Mouse (Mus musculus): ENCODE results near the gene Rab6b. TPM values are rescaled to one million over a fixed set of nuclear protein-coding genes. Genes with fewer than 3 reads are reported as not detected.

Gene Rab6b
- polyA plus RNA-seq (2014; fragmentation: Nextera tagmentation; extraction: Ambion mirVana) = 92.1 and 95.2 TPM in 2 replicates

DNA sequence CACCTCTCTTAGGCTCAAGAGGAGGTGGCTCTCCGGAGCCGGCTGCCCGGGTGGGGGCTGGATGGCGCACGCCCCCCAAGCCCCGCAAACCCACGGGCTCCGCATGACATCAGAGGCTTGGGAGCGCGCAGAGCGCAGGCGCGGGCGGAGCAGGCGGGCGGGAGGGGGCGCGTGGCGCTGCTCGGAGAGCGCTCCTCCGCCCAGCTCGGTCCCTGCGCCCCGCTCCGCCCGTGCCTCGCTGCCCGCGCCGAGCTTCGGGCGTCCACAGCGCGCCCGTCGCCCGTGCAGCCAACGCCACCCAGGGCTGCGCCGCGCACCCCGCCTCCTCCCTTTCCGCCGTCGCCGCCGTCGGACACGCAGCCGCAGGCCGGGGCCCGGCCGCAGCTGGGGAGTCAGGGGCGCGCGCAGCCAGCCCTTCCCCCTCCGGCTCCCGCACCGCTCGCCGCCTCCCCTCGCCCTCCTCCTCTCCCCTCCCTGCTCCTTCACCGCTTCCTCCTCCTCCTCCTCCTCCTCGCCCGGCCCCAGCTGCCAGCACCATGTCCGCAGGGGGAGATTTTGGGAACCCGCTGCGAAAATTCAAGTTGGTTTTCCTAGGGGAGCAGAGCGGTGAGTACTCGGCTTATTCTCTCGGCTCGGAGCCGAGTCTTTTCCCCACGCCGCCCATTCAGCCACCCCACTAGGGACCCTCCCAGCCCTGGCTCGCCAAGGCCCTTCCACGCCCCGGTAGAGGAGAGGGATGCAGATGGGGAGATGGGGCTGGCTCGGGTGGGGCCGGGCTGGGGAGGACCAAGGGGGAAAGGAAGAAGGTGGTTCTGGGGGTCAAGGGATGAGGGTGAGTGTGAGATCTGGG lies at the start of gene Rab6b:
Gene Rab6b (plus strand): TSS at position 167 of the 850 bp plus-strand sequence.
- peak within 1 kb of the TSS; percentile 90 for H3K9ac ChIP-seq (replicated peaks; ENCODE audit: low read depth, low read length)
- H3K4me2 ChIP-seq (ENCODE audit: low read depth, low read length) = peak within 1 kb of the TSS; percentile 92
- H3K4me1 ChIP-seq (ENCODE audit: control insufficient read depth, insufficient read depth, low read length) = peaks cover 28% of the 10 kb centered on the region
- ATAC-seq (ENCODE audit: low read depth) = peak; percentile 78
- no peaks in the 10 kb centered on the region for H3K27me3 ChIP-seq (ENCODE audit: control insufficient read depth, insufficient read depth, low read length)
- peak within 1 kb of the TSS; percentile 68 for H3K4me3 ChIP-seq (ENCODE audit: low read depth, low read length)
- H3K36me3 ChIP-seq (ENCODE audit: control insufficient read depth, insufficient read depth, low read length) = no peaks in the 10 kb centered on the region
- H3K9me3 ChIP-seq (ENCODE audit: control insufficient read depth, low read length) = no peaks in the 10 kb centered on the region
- under 1% methylated on average over 30 of the region's 81 CpGs for WGBS
- peak within 1 kb of the TSS; percentile 93 for H3K27ac ChIP-seq (ENCODE audit: low read depth, low read length)

DNA sequence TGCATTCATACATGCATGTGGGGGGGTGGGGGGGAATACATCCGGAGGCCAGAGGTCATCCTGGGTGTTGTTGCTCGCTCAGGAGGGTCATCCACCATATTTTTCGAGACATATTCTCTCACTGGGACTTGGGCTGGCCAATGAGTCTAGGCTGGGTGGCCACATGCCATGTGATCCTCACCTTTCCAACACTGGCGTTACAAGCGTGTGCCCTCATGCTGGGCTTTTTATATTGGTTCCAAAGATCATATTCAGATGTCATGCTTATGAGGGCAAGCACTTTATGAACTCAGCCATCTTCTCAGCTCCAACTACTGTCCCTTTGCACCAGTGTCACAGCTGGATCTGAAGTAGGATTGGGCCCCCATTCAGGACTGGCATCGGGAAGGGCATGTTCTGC lies 48.0 kb upstream of the Rab6b start:
- WGBS = 88% methylated on average over 6 of the region's 6 CpGs
- no peaks in the 10 kb centered on the region for H3K9me3 ChIP-seq (ENCODE audit: control insufficient read depth, low read length)
- H3K27me3 ChIP-seq (ENCODE audit: control insufficient read depth, insufficient read depth, low read length) = no peaks in the 10 kb centered on the region
- H3K4me1 ChIP-seq (ENCODE audit: control insufficient read depth, insufficient read depth, low read length) = no peaks in the 10 kb centered on the region
- no peak overlapping the region for H3K4me2 ChIP-seq (ENCODE audit: low read depth, low read length)
- H3K4me3 ChIP-seq (ENCODE audit: low read depth, low read length) = no peak overlapping the region
- no peaks in the 10 kb centered on the region for H3K36me3 ChIP-seq (ENCODE audit: control insufficient read depth, insufficient read depth, low read length)
- H3K9ac ChIP-seq (replicated peaks; ENCODE audit: low read depth, low read length) = no peak overlapping the region
- no peak overlapping the region for H3K27ac ChIP-seq (ENCODE audit: low read depth, low read length)
- ATAC-seq (ENCODE audit: low read depth) = no peak

DNA sequence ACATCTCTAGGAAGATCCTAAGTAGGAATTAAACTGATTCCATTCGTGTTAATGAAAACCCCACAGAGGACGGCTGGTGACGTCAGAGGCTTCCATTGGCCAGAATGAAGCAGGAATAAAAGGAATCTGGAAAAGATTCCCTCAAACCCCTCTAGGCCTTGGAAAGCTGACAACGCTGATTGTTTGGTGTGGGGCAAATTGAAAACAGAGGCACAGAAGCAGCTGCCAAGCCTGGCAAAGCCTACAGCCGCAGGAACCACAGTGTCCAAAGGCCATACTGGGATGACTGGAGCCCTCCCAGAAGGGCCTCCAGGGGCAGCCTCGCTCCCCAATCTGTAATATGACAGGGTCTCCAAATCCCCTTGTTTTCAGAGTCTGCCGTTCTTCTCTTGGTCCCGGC lies 44.7 kb upstream of the Rab6b start:
- Histone ChIP-seq H3K27ac (ENCODE audit: low read depth, low read length) (no peak overlapping the region), H3K36me3 (ENCODE audit: control insufficient read depth, insufficient read depth, low read length) (no peaks in the 10 kb centered on the region), H3K4me1 (ENCODE audit: control insufficient read depth, insufficient read depth, low read length) (no peaks in the 10 kb centered on the region), H3K9me3 (ENCODE audit: control insufficient read depth, low read length) (no peaks in the 10 kb centered on the region), H3K4me3 (ENCODE audit: low read depth, low read length) (no peak overlapping the region), H3K9ac (replicated peaks; ENCODE audit: low read depth, low read length) (no peak overlapping the region), H3K27me3 (ENCODE audit: control insufficient read depth, insufficient read depth, low read length) (no peaks in the 10 kb centered on the region), H3K4me2 (ENCODE audit: low read depth, low read length) (no peak overlapping the region)
- no peak for ATAC-seq (ENCODE audit: low read depth)
- 82% methylated on average over 8 of the region's 8 CpGs for whole genome bisulfite sequencing

DNA sequence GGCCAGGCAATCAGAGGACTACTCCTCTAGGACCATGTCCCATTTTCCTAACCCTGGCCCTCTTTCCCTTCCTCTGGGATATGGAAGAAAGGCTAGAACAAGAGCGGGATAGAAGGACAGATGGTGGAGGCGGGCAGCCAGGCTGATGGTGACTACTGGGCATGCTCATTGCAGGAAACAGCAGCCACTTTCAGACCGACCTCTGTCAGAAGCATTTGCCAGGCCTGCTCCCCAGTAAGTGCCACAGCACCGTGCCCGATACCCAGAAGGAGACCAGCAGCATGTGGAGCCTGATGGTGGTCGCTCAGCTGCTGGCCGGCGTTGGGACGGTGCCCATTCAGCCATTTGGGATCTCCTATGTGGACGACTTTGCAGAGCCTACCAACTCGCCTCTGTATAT lies 43.9 kb upstream of the Rab6b start:
- no peak overlapping the region for H3K9ac ChIP-seq (replicated peaks; ENCODE audit: low read depth, low read length)
- 85% methylated on average over 11 of the region's 11 CpGs for WGBS
- no peaks in the 10 kb centered on the region for H3K9me3 ChIP-seq (ENCODE audit: control insufficient read depth, low read length)
- no peak for ATAC-seq (ENCODE audit: low read depth)
- no peak overlapping the region for H3K27ac ChIP-seq (ENCODE audit: low read depth, low read length)
- no peak overlapping the region for H3K4me3 ChIP-seq (ENCODE audit: low read depth, low read length)
- H3K36me3 ChIP-seq (ENCODE audit: control insufficient read depth, insufficient read depth, low read length) = no peaks in the 10 kb centered on the region
- H3K4me1 ChIP-seq (ENCODE audit: control insufficient read depth, insufficient read depth, low read length) = no peaks in the 10 kb centered on the region
- no peak overlapping the region for H3K4me2 ChIP-seq (ENCODE audit: low read depth, low read length)
- no peaks in the 10 kb centered on the region for H3K27me3 ChIP-seq (ENCODE audit: control insufficient read depth, insufficient read depth, low read length)

DNA sequence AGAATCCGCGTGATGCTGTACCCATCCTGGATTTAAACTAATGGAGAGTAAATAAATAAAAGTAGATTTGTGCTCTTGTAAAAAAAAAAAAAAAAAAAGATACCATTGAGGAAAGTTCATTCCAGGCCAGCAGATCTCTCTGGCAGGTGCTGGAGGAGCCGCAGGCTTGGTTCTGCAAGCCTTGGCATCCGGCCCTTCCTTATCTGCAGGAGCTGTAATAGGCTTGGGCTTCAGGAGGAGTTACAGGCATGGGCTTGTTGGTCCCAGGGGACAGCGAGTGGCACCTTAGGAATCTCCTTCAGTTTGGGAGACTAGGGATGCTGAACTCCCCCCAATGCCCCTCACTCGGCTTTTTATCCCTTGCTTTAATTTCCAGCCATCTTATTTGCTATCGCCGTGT lies 42.8 kb upstream of the Rab6b start:
- H3K9me3 ChIP-seq (ENCODE audit: control insufficient read depth, low read length) = no peaks in the 10 kb centered on the region
- no peaks in the 10 kb centered on the region for H3K4me1 ChIP-seq (ENCODE audit: control insufficient read depth, insufficient read depth, low read length)
- WGBS = 95% methylated on average over 8 of the region's 8 CpGs
- no peak overlapping the region for H3K9ac ChIP-seq (replicated peaks; ENCODE audit: low read depth, low read length)
- no peaks in the 10 kb centered on the region for H3K27me3 ChIP-seq (ENCODE audit: control insufficient read depth, insufficient read depth, low read length)
- no peak overlapping the region for H3K4me2 ChIP-seq (ENCODE audit: low read depth, low read length)
- no peaks in the 10 kb centered on the region for H3K36me3 ChIP-seq (ENCODE audit: control insufficient read depth, insufficient read depth, low read length)
- no peak overlapping the region for H3K4me3 ChIP-seq (ENCODE audit: low read depth, low read length)
- ATAC-seq (ENCODE audit: low read depth) = no peak
- H3K27ac ChIP-seq (ENCODE audit: low read depth, low read length) = no peak overlapping the region

DNA sequence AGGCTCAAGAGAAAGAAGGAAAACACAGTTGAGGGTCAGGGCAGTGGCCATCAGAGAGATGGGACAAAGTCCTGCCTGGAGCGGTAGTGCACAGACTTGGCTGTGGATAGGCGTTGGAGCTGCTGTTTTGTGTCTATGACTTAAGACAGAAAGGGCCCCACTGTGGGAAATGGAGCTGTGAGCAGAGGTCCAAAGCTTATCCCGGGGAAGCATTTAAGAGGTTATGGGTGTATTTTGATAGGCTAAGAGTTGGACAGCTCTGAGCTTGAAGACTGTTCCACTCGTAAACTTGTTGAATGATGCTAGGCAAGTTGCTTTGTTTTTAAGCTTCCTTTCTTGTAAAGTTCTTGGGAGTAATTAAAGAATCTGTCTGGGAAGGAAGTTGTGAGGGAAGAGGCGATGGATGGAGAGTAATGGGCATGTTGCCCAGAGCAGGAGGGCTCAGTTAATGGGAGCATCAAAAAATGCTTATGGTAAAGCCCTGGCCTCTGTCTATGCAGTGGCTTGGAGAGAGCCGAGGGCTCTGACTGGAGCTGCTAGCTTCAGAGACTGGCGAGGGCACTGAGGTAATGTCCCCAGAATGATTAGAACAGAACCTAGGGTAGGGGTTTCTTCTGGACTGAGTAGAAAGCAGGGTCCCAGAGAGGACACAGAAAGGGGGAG lies 39.9 kb upstream of the Rab6b start:
- H3K36me3 ChIP-seq (ENCODE audit: control insufficient read depth, insufficient read depth, low read length) = no peaks in the 10 kb centered on the region
- H3K4me2 ChIP-seq (ENCODE audit: low read depth, low read length) = no peak overlapping the region
- no peaks in the 10 kb centered on the region for H3K4me1 ChIP-seq (ENCODE audit: control insufficient read depth, insufficient read depth, low read length)
- 76% methylated on average over 7 of the region's 7 CpGs for WGBS
- no peak overlapping the region for H3K9ac ChIP-seq (replicated peaks; ENCODE audit: low read depth, low read length)
- H3K27ac ChIP-seq (ENCODE audit: low read depth, low read length) = no peak overlapping the region
- H3K9me3 ChIP-seq (ENCODE audit: control insufficient read depth, low read length) = no peaks in the 10 kb centered on the region
- H3K4me3 ChIP-seq (ENCODE audit: low read depth, low read length) = no peak overlapping the region
- H3K27me3 ChIP-seq (ENCODE audit: control insufficient read depth, insufficient read depth, low read length) = no peaks in the 10 kb centered on the region
- ATAC-seq (ENCODE audit: low read depth) = no peak

DNA sequence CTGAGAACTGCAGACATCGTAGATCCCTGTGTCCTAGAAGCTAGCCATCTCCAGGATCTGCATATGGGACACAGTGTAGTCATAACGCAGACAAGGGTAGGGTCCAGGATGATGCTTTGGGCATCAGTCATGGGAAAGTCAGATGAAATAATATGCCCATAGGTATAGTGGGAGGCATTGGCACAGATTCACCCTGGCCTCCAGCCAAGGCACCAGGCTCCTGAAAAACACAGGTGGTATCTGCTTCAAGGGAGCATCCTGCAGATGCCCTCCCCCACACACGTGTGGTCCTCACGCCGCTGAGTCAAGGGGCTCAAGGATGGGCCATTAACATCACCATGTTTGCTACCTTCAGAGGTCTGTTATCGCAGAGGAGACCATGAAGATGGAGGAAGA lies 39.4 kb upstream of the Rab6b start:
- Histone ChIP-seq H3K9me3 (ENCODE audit: control insufficient read depth, low read length) (no peaks in the 10 kb centered on the region), H3K4me1 (ENCODE audit: control insufficient read depth, insufficient read depth, low read length) (no peaks in the 10 kb centered on the region), H3K27ac (ENCODE audit: low read depth, low read length) (no peak overlapping the region), H3K27me3 (ENCODE audit: control insufficient read depth, insufficient read depth, low read length) (no peaks in the 10 kb centered on the region), H3K4me2 (ENCODE audit: low read depth, low read length) (no peak overlapping the region), H3K36me3 (ENCODE audit: control insufficient read depth, insufficient read depth, low read length) (no peaks in the 10 kb centered on the region), H3K9ac (replicated peaks; ENCODE audit: low read depth, low read length) (no peak overlapping the region), H3K4me3 (ENCODE audit: low read depth, low read length) (no peak overlapping the region)
- 93% methylated on average over 6 of the region's 6 CpGs for WGBS
- no peak for ATAC-seq (ENCODE audit: low read depth)

DNA sequence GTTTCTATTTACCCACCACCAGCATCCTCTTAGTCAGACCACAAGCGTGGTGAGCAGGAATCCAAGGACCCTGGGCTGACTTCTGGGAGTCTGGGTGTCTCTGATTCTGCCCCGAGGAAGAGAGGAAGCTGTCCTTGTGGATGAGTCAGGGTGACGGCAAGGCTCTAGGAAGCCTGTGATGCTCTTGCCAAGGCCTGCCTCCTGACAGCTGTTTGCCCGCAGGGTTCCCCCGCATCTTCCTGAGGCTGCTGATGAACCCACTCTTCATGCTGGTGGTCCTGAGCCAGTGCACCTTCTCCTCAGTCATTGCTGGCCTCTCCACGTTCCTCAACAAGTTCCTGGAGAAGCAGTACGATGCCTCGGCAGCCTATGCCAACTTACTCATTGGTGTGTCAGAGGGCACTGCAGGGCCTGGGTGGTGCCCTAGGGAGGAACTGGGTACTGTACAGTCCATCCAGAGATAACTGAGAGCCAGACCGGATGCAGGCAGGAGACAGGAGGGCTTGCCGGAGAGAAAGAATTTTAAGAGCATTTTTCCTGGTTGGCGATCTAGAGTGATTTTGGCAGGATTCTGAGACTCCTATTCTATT lies 38.6 kb upstream of the Rab6b start:
- no peak for ATAC-seq (ENCODE audit: low read depth)

More for the DNA sequence above, 38.6 kb upstream of the Rab6b start:
- no peaks in the 10 kb centered on the region for H3K36me3 ChIP-seq (ENCODE audit: control insufficient read depth, insufficient read depth, low read length)
- no peak overlapping the region for H3K4me3 ChIP-seq (ENCODE audit: low read depth, low read length)
- no peak overlapping the region for H3K27ac ChIP-seq (ENCODE audit: low read depth, low read length)
- H3K9ac ChIP-seq (replicated peaks; ENCODE audit: low read depth, low read length) = no peak overlapping the region
- no peaks in the 10 kb centered on the region for H3K9me3 ChIP-seq (ENCODE audit: control insufficient read depth, low read length)
- 92% methylated on average over 11 of the region's 11 CpGs for WGBS
- H3K27me3 ChIP-seq (ENCODE audit: control insufficient read depth, insufficient read depth, low read length) = no peaks in the 10 kb centered on the region
- no peak overlapping the region for H3K4me2 ChIP-seq (ENCODE audit: low read depth, low read length)
- no peaks in the 10 kb centered on the region for H3K4me1 ChIP-seq (ENCODE audit: control insufficient read depth, insufficient read depth, low read length)
